Mouse (Mus musculus): ENCODE data around the gene Klrg2.

DNA sequence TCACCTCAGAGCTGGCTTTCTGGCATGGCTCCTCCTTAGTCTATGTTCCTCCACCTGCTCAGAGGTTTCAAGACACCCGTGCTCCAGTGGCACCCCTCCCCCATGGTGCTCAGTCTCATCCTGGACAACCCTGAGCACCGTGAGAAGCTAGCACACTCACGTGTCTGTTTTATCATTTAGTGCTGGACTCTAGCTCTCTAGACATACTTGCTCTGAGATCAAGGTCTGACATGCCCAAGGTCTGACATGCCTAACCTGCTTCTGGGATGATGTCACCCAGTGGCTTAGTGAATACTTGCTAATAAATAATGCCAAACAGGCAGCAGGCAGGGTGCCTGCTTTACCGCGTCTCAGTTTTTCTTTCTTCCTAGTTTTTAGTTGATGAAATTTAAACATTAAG lies 5.6 kb upstream of the Klrg2 start:
- TF ChIP-seq CTCF (IDR thresholded peaks at IDR 0.05; ENCODE audit: low read depth, low read length), result no peak
- no peak for TF ChIP-seq POLR2A (IDR thresholded peaks at IDR 0.05; ENCODE audit: extremely low read depth, insufficient read depth, low read length)

Measured in liver, adult 2 months (tissue).